Mouse (Mus musculus): Measurements from ENCODE around the gene Rnf181. TPM values are rescaled to one million over a fixed set of nuclear protein-coding genes. Genes with fewer than 3 reads are reported as not detected.

Gene Rnf181
- total RNA-seq, 2 experiments from 2014 or later: 69.9 to 71.1 TPM

Other genes starting within 250 kb of the Rnf181 start
- 1 to 10 TPM; 1.4 to 1.8 TPM for gene Atoh8, start 131.4 kb downstream of the Rnf181 start, total RNA-seq (2021)
- gene Sftpb, start 62.3 kb downstream of the Rnf181 start, total RNA-seq (2021): not detected
- gene Usp39, start 21.8 kb downstream of the Rnf181 start, total RNA-seq (2021): 10 to 100 TPM; 32.3 to 34.8 TPM
- 10 to 100 TPM; 15.1 to 16.9 TPM for gene 0610030E20Rik, start 19.6 kb downstream of the Rnf181 start, total RNA-seq (2021)
- 1 to 10 TPM; 7.9 to 8.7 TPM for gene Tmem150a, start 11.5 kb downstream of the Rnf181 start, total RNA-seq (2021)
- 1 to 10 TPM; 4.0 to 4.6 TPM for gene Vamp5, start 13.5 kb upstream of the Rnf181 start, total RNA-seq (2021)
- gene Vamp8, start 23.7 kb upstream of the Rnf181 start, total RNA-seq (2021): 10 to 100 TPM; 10.5 to 12.7 TPM
- gene Ggcx, start 47.4 kb upstream of the Rnf181 start, total RNA-seq (2021): 10 to 100 TPM; 19.2 to 19.3 TPM
- gene Mat2a, start 72.6 kb upstream of the Rnf181 start, total RNA-seq (2021): 100 to 1,000 TPM; 168 to 176 TPM
- gene Sh2d6, start 154.8 kb upstream of the Rnf181 start, total RNA-seq (2021): under 1 TPM; 0.28 to 0.94 TPM
- gene Capg, start 177.4 kb upstream of the Rnf181 start, total RNA-seq (2021): 1 to 10 TPM; 1.9 to 2.9 TPM
- 10 to 100 TPM; 18.0 to 18.3 TPM for gene Elmod3, start 231.5 kb upstream of the Rnf181 start, total RNA-seq (2021)
- 10 to 100 TPM; 46.2 to 60.5 TPM for gene Retsat, start 231.5 kb upstream of the Rnf181 start, total RNA-seq (2021)